Mouse (Mus musculus): ENCODE data around the gene Lyrm4. TPM values are rescaled to one million over a fixed set of nuclear protein-coding genes. Genes with fewer than 3 reads are reported as not detected.

Lyrm4 gene
- polyA plus RNA-seq, 1 experiment from 2014 or later = 16.9 TPM

GRCm38 (mm10) chr13:35939871-35940665 is 177.3 kb downstream of the Lyrm4 start:
- H3K27ac ChIP-seq (ENCODE audit: low read length) = no peak overlapping the region
- WGBS (ENCODE audit: insufficient replicate concordance) = 52% methylated on average over 18 of the region's 18 CpGs
- ATAC-seq (ENCODE audit: low read depth) = no peak

GRCm38 (mm10) chr13:35937991-35938390 is 179.3 kb downstream of the Lyrm4 start:
- no peak for ATAC-seq (ENCODE audit: low read depth)
- Histone ChIP-seq H3K27me3 (ENCODE audit: control insufficient read depth, insufficient read depth, low read depth, low read length) (no peaks in the 10 kb centered on the region), H3K27ac (ENCODE audit: low read length) (no peak overlapping the region), H3K4me3 (ENCODE audit: low read depth, low read length) (no peak overlapping the region), H3K9me3 (replicated peaks; ENCODE audit: control insufficient read depth, low read length) (no peaks in the 10 kb centered on the region; the same call in 1 of the 2 replicates), H3K9ac (ENCODE audit: low read depth, low read length) (no peak overlapping the region), H3K4me1 (ENCODE audit: control insufficient read depth, low read depth, low read length) (no peaks in the 10 kb centered on the region), H3K4me2 (ENCODE audit: low read depth, low read length) (no peak overlapping the region), H3K36me3 (ENCODE audit: control insufficient read depth, insufficient read depth) (no peaks in the 10 kb centered on the region)
- 47% methylated on average over 2 of the region's 2 CpGs for WGBS (ENCODE audit: insufficient replicate concordance)

More at GRCm38 (mm10) chr13:35939871-35940665, 177.3 kb downstream of the Lyrm4 start:
- H3K4me2 ChIP-seq (ENCODE audit: low read depth, low read length) = no peak overlapping the region
- H3K27me3 ChIP-seq (ENCODE audit: control insufficient read depth, insufficient read depth, low read depth, low read length) = no peaks in the 10 kb centered on the region
- H3K4me1 ChIP-seq (ENCODE audit: control insufficient read depth, low read depth, low read length) = no peaks in the 10 kb centered on the region
- H3K36me3 ChIP-seq (ENCODE audit: control insufficient read depth, insufficient read depth) = no peaks in the 10 kb centered on the region
- H3K9ac ChIP-seq (ENCODE audit: low read depth, low read length) = no peak overlapping the region
- no peak overlapping the region for H3K4me3 ChIP-seq (ENCODE audit: low read depth, low read length)
- no peaks in the 10 kb centered on the region; the same call in 1 of the 2 replicates for H3K9me3 ChIP-seq (replicated peaks; ENCODE audit: control insufficient read depth, low read length)

Other genes starting within 250 kb of the Lyrm4 start
- 5.8 TPM in 2 replicates for gene Rpp40, start 211.2 kb downstream of the Lyrm4 start, polyA plus RNA-seq (2015; fragmentation: Nextera tagmentation; extraction: Ambion mirVana)
- gene Ppp1r3g, start 158.7 kb downstream of the Lyrm4 start, polyA plus RNA-seq (2015; fragmentation: Nextera tagmentation; extraction: Ambion mirVana) = 1.9 and 3.0 TPM in 2 replicates
- 26.0 and 26.8 TPM in 2 replicates for gene Fars2, start 114 bp downstream of the Lyrm4 start, polyA plus RNA-seq (2015; fragmentation: Nextera tagmentation; extraction: Ambion mirVana)